Mouse (Mus musculus): ENCODE results near the gene St3gal3.

DNA sequence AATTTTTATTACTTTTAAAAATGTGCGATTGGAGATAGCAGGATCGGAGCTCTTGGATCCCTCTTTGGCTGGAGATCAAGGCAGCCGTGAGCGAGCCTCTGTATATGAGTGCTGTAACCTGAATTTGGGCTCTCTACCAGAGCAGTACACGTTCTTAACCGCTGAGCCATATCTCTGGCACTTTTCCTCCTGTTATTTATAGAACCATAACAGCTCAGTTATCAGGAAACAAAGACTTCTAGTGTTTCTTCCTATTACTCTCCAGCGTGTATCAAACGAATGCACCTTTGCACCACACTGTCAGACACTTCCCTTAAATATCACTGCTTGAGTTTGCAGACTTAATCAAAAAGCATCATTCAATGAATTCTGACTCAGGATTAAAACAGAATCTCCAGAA lies 147.9 kb downstream of the St3gal3 start:
- TF ChIP-seq CTCF (IDR thresholded peaks at IDR 0.05; ENCODE audit: low read depth) (no peak), EP300 (IDR thresholded peaks at IDR 0.05; ENCODE audit: low read depth) (no peak)
